Mouse (Mus musculus) 3T3-L1 (cell line): ENCODE data around the gene Dynlt1a.
"Not testable (repeated sequence)": the region's sequence is repeated elsewhere in the genome, so short reads cannot be mapped to it uniquely, and the experiment has no call there.

Source experiments
- DNase-seq: peaks from one replicate; pipeline ENCODE4 v3.0.0-alpha.2; 2015; ENCODE audit warnings: low read depth, low spot score

Dynlt1a gene

DNA sequence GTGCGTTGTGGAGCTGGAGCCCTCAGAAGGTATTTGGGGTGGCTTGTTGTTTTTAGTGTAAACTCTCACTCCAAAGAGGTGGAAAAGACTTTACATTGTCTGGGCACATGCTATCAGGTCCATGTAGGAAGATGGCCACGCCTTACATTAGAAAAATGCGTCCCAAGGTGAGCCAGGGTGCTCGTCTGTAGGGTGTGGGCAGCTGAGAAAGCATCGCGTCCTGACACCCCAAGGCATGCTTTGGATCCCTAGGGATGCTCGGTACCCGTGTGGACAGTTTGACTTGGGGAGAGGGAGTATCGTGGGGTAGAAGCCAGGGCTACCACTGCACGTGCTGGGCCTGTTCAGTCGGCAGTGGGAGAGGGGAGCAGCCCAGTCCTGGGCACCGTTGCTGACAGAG, 28.3 kb downstream of the Dynlt1a start:
- not testable (repeated sequence) for DNase-seq

DNA sequence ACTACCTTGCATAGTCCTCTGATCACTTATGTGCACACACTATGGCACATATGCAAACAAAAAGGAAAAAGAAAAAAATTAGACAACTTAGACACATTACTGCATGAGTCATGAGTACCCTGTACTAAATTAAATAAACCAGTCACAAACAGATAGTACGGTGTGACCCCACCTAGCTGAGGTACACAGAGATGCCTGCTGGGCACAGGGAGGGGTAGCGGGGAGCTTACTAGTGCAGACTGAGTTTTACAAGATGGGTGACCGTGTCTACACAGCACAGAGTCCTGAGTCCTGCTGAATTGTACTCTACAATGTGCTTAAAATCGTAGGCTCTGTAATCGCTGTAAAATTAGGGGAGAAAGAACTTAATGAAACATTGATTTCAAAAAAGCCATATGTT, 31.1 kb downstream of the Dynlt1a start:
- not testable (repeated sequence) for DNase-seq

DNA sequence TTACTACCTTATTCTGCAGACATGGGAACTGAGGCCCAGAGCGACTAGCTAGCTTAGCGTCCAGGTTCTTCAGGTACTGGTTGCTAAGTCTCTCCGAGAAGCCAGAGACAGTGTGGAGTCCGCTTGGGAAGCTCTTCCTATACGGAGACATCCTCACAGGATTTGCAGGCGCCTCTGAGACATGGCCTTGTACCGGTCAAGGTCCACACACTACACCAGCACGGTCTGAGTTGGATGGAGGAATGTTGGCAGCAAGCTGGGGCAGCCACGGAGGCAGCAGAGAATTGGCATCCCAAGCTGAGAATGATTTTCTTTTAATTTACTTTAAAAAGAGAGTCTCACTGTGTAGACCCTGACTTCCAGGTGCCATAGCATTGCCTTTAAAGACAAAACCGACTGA, 34.2 kb downstream of the Dynlt1a start:
- DNase-seq, result not testable (repeated sequence)

DNA sequence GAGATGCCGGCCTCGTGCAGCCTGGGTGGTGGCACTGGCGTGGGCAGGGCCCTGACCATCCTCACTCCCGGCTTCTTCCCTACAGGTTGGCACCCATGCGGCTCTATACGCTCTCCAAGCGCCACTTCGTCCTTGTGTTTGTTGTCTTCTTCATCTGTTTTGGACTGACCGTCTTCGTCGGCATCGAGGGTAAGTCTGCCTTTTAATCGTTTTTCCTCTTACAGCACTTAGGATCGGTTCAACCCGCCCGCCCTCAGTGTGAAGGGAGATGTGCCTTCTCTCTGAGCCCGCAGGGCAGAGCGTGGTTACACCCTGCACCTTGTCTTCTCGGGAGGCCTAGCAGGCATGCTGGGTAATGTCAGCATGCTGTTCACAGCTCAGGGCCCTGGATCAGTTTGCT, 36.8 kb downstream of the Dynlt1a start:
- DNase-seq, result not testable (repeated sequence)

DNA sequence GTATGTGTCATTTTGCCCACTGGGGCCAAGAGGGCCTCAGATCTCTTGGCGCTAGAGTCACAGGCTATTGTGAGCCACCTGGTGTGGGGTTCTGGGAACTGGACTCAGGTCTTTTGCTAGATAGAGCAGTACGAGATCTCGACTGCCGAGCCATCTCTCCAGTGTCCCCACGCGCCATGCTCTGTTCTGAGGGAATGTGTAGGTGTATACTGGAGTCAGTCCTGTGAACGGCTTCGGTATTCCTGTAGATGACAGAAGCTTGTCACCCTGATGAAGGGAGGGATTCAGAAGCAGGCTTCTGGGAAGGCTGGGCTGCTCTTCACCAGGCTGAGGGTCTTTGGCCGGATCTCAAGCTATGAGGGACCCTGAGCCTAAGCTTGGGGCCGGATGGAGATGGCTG, 37.5 kb downstream of the Dynlt1a start:
- not testable (repeated sequence) for DNase-seq

DNA sequence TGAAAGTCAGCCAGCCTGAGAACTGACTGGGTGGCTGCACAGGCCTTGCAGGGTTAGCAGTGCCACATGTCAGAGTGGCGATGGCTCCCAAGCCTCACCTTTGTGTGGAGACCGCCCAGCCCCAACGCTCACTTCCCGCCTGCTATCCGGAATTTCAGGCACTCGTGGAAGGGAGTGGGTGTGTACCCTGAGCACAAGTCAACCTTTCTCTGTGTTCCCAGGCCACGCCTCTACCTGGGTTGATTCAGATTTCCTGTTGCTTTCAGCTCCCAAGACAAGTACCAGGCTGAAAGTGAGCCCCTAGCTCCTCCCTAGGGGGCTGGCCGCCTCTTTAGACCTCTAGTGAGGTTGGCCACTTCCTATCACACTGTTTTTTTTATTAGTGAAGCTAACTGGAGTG, 38.1 kb downstream of the Dynlt1a start:
- DNase-seq, result not testable (repeated sequence)

DNA sequence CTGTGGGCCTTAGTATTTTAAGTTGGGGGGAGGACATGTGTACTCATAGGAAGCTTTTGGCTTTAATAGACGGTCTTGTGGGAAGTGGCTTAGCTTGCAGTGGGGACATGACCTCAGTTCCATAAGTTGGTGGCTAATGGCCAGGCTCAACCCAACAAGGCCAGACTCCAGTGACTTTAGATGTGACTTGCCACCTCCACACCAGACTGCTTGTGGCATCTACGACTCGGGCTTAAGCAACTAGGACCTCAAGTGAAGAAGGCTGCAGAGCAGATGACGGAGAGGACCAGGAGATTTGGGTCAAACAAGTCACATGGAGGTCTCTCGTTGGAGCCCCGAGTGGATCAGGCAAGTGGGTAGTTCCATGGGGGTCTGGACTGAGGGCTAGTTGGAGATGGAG, 42.6 kb downstream of the Dynlt1a start:
- not testable (repeated sequence) for DNase-seq

DNA sequence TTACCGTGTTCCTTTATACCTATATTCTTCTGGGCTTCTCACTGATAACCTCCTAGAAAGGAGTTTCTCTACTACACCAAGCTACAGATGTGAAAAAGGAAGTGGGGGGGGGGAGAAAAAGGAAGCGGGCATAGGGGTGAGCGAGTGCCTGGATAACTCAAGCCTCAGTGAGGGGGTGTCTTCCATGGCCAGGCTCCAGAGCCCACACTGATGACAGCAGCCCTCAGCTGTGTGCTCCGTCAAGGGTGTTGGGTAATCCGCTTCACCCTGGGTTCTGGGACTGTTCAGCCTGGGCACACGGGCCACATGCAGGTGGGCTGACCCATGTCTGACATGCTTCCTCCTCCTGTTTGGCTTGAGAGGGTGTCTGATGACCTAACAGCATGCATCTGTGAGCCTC, 45.3 kb downstream of the Dynlt1a start:
- DNase-seq, result not testable (repeated sequence)

DNA sequence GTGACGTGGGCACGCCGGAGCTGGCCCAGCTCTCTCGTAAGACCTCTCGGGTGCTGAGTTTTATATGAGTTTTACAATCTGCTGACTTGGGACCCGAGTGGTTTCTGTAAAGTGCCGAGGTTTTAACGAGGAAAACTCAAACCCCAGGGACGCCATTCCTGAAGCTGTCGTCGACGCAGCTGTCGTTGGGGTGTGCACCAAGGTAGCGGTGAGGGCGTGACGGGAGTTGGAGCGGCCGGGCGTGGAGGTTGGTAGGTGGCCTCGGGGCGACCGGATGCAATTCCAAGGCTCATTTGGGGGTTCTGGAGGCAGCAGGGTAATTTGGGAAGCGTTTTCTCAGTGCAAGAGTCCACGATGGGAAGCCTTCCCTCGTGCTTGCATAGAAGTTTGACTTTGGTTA, 46.5 kb downstream of the Dynlt1a start:
- DNase-seq, result not testable (repeated sequence)

DNA sequence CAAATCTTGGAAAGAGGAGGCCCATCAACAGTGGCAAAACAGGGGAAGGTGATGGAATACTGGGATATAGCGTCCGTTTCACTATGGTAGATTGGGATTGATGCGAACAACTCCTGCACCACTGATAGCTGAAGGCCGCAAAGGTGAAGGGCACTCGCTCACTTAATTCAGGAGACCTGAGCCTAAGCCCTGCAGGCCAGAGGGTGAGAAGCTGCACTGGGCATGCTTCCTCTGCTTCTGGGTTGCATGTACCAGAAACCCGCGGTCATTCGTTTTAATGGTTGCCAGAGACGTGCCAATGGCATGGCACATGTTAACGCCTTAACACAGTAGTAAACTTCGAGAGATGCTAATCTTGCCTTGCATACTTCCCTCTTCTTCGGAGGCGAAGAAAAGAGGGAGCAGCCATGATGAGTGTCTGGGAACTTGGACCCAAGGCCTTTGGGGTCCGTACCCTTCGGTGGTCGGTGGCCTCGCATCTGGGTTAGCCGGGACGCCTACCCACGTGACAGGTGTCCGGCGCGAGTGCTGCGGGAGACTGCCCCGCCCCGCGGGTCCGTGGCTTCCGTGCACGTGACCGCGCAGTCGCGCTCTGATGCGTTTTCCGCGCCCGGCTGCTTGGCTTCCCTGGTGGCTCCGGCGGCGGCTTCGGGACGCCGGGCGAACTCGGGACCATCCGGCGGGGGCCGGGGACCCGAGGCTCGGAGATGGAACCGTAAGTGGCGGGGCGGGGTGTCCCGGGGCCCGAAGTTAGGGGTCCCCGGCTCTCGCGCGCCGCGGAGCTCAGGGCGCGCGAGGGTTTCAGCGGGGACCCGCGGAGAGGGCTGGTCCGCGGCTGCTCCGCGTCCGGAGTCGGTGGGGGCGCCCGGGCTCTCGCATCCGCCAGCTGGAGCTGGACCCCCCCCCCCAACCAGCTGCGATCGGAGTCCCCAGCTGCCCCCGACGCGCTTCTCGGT, 47.1 kb downstream of the Dynlt1a start:
- not testable (repeated sequence) for DNase-seq

DNA sequence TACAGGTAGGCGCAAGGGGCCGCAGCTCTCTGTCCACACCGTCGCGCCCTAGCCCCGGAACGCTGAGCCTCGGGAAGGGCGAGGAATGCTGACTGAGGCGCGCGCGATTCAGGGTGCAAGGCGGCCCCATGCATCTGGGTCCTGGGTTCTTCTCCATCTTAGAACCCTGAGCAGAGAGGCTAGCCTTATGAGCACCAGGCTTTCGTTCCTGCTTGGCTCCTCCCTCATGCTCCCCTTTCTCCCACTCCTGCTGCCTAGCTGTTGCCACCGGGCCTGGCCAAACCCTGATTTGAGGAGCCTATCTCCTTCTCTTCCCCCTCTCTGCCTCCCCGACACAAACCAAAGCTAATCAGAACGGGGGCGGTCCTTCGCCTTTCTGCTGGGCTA, 60.2 kb downstream of the Dynlt1a start:
- DNase-seq, result not testable (repeated sequence)

DNA sequence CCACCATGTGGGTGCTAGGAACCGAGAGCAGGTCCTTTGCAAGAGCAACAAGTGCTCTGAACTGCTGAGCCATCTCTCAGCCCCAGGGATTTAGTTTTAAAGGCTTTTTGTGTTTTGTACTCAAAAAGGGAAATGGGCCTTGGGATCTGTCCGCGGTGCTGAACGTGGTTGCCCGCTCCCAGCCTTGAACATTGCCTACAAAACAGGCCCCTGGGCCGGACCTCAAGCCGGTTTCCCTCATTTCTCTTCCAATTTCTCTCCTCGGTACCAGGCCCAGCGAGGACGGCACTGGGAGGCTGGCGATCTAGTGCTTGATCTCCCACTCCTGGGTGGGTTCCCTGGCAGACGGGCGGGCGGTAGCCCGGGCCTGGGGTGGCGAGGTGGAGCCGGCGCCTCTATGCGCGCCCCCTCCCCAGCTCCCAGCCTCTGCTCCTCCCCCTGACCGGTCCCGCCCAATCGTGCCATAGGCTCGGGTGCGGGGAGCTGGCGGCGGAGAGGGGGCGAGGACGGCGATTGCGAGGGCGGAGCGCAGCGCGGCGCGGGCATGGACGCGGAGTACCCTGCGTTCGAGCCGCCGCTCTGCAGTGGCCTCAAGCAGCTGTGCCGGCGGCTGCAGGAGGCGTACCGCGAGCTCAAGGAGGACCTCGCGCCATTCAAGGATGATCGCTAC, 60.8 kb downstream of the Dynlt1a start, which contains the start of gene Tmem181a:
Gene Tmem181a (plus strand): TSS at position 461 of the 670 bp plus-strand sequence.
- DNase-seq, result not testable (repeated sequence)
